Mouse (Mus musculus): Measurements from ENCODE around the gene Ilkap. TPM values are rescaled to one million over a fixed set of nuclear protein-coding genes. Genes with fewer than 3 reads are reported as not detected.

The Ilkap gene
- total RNA-seq, 2 experiments from 2014 or later, result 67.5 to 102 TPM

DNA sequence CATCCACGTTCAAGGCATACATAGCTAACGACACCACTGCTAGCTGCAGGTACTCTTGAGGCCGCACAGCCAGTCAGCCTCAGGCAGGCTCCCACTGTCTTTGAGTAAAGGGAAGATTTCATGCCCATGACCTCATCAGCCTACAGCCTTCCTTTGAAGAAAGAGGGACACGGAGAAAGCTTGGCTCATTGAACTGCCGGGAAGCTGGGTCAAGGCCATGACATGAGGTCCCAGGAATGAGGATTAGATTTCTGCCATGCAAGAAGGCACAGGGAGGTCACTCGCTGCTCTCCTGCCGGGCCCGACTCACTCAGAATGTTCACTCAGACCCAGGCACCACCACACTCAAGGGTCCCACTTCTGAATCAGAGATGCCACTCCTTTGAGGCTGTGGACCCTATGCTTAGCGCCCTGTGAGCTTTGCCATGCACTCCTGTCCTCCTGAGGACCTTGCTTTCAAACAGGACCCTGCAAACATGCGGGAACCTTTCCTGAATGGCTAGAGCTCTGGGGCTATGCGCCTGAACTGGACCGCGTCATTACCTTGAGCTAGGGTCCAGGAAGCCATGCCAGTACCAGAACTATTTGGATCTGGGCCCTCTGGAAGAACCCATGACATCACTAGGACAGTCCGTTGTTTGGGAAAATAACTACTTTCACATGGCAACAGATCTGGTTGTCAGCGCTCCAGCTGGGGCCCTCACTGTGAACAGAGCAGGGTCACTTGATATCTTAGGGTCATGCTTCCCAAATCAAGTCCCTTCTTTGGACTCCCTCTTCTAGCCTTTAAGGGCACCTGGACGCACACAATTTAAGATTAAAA, 33.6 kb downstream of the Ilkap start:
- no peak for ATAC-seq (ENCODE audit: poor library complexity, severe bottlenecking)

- ATAC-seq (ENCODE audit: poor library complexity, severe bottlenecking), result no peak
These were observed 36.5 kb downstream of the Ilkap start for GRCm38 (mm10) chr1:91362113-91362512.

GRCm38 (mm10) chr1:91356105-91356504, 42.5 kb downstream of the Ilkap start:
- ATAC-seq (ENCODE audit: poor library complexity, severe bottlenecking), result no peak

DNA sequence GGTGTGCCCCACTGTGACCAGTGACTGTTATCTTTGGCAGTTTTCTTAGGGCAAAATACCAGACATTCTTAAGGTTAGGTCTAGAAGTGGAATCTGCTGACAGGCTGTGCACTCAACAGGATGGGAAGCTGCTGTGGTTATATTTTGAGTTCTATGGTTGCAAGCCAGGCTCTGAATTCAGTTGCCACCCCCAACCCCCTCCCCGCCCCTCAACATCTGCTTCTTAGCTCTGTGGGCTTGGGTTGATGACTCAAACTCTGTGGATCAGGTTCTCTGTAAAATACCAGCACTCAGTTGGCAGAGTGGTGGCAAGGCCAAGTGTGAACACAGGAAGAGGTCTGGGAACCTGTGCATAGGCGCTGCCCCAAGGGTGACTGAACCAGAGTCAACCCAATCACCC, 46.3 kb downstream of the Ilkap start:
- ATAC-seq (ENCODE audit: poor library complexity, severe bottlenecking), result no peak

- ATAC-seq (ENCODE audit: poor library complexity, severe bottlenecking), result no peak
These were observed 47.4 kb downstream of the Ilkap start for GRCm38 (mm10) chr1:91351249-91351648.

DNA sequence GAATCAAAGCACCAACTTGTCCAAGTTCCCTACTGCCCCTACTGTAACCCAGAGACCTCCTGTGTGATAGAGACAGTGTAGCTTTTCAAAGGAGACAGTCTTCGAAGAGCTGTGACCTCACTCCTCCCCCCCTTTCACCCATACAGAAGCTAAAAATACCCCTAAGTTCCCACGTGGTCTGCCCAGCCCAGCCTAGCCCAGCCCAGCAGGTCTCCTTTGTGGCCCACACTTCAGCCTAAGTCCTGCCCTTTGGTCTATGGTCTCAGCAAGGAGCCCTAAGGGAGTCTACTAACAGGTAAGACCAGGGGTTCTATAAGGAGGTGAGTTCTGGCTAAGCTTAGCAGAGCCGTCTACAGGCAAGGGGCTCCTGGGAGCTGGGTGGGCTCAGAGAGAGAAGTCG, 47.8 kb downstream of the Ilkap start, which contains the start of gene Klhl30:
Gene Klhl30, plus strand, starts transcription at position 176 of the 400 bp plus-strand sequence.
- no peak for ATAC-seq (ENCODE audit: poor library complexity, severe bottlenecking)

DNA sequence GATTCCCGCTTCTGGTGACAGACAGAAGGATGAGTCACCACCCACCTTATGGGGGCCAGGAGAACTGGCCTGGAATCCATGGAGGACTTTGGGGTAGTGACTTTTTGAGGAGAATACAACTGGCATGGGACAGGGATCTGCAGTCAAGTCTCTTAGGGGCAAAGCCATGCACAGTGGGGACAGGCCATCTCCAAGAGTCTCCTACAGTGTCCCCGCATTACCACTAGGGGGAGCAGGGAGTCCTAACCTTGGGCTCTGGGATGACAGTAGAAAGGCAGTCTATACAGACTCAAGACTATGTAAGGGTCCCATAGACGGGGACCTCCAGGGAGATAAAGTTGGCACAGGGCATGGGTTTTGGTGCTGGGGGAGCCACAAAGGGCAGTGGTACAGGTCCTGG, 51.7 kb downstream of the Ilkap start:
- ATAC-seq (ENCODE audit: poor library complexity, severe bottlenecking), result peak; percentile 77

DNA sequence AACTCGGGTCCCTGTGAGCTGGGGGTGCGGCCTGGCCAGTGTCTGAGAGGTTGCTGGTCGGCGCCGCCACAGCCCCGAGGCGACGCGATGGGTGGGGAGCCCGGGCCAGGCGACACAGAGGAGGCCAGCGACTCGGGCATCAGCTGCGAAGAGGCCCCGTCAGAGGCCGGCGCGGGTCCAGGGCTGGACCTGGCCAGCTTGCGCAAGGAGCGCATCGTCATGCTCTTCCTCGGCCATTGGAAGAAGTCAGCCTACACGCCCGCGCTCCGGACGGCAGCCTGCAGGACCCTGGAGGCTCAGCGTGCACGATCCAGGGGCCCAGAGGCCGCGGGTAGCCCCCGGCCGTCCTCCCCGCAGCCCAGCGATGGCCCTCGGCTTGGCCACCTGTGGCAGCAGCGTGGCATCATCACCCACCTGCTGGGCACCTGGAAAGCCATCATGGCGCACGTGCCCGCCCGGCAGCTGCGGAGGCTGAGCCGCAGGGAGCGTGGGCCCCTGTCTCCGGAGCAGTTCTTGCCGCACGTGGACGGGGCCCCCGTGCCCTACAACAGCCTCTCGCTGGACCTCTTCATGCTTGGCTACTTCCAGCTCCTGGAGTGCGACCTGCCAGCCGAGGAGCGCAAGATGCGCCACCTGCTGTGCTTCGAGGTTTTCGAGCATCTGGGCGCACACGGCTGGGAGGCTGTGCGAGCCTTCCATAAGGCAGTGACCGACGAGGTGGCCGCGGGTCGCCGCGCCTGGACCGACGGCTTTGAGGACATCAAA, 53.5 kb downstream of the Ilkap start:
- no peak for ATAC-seq (ENCODE audit: poor library complexity, severe bottlenecking)

DNA sequence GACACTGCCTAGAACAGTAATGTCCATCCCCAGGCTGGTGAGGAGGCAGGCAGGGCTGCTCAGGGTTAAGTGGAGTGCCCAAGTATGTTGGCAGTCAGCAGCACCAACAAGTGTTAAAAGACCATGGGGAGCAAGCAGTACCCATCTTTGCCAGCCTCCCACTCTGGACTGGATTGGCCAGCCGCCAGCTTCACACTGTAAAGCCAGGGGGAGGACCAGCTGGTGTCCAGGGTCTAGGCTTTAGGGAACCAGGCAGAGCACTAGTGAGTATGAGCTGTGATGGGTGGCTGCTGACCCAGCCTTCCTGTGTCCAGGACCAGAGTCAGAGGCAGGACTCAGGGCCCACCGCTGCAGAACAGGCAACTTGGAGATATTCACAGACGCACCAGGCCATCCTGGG, 54.6 kb downstream of the Ilkap start:
- ATAC-seq (ENCODE audit: poor library complexity, severe bottlenecking), result no peak

DNA sequence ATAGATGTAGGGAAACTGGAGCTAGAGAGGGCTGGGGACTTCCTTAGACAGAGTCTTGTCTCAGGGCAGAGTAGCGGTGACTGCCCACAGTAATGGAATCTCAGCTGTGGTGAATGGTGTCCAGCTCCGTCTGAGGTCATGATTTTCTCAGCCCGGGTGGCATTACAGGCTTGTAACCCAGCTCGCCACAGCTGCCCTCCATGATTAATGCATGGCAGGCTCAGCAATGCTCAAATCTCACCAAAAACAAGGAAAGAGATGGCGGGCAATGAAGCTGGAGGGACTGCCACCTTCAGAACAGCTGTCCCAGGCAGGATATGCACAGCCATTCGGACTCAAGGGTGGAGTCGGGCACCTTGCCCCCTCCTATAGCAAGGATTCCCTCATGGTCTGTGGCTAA, 61.3 kb downstream of the Ilkap start:
- ATAC-seq (ENCODE audit: poor library complexity, severe bottlenecking), result no peak

DNA sequence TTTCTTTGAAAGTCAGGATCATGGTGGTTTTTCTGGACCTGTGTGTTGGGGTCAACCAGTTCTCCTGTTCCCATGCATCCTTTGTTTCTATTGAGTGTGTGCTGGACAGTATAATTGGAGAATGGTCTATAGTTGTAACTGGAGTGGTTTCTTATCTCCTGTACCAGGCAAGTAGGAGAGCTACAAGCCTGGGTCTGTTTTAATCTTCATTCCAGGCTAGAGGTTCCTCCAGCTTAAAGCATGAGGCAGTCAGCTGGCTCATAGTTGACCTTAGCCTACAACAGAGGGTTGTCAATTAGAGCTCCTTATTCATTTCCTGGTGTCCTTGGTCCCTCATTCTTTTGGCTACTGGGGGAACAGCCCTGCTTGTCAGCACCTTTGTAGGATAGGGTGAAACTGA, 65.0 kb downstream of the Ilkap start:
- ATAC-seq (ENCODE audit: poor library complexity, severe bottlenecking), result no peak

DNA sequence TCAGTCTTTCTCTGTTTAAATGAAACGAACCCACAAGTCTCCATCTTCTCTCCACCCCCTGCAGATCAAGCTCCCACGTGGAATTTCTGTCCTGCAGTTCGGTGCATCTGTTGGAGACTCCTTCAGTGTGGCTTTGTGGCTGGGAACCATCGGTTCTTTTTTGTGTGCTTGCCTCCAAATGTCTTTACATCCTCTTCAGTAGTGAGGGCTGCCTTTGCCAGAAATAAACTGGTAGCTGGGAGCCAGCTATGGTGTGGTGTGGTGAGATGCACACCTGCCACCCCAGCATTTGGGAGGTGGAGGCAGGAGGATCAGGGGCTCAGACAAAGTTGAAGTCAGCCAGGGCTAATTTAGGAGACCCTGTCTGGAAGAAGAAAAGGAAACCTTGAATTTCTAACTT, 66.5 kb downstream of the Ilkap start:
- ATAC-seq (ENCODE audit: poor library complexity, severe bottlenecking), result no peak

- ATAC-seq (ENCODE audit: poor library complexity, severe bottlenecking), result no peak
These were observed 73.0 kb downstream of the Ilkap start for GRCm38 (mm10) chr1:91325488-91326042.

DNA sequence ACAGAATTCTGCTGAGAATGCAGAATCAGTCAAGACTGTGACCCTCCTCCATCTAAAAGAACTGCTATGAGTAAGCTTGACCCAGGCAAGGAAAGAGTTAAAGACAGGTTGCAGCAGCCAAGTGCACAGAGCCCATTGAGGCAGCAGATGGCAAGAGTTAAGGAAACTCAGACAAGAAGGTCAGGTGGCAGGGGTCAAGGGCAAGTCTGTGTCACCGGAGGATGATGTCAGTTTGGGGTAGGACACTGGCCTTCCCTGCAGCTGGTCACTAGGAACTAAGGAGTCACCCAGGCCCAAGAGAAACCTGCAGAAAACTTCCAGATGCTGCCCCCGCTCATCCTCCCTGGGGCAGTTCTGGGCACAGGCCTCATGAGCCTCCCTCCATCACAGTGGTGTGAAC, 74.0 kb downstream of the Ilkap start:
- no peak for ATAC-seq (ENCODE audit: poor library complexity, severe bottlenecking)

Other genes starting within 250 kb of the Ilkap start
- gene Ramp1, start 219.0 kb downstream of the Ilkap start, total RNA-seq (2015), result 71.1 and 79.5 TPM in 2 replicates
- 75.2 and 81.4 TPM in 2 replicates for gene Ramp1, start 219.0 kb downstream of the Ilkap start, total RNA-seq (2017)
- gene Ube2f, start 148.5 kb downstream of the Ilkap start, total RNA-seq (2015), result 94.5 and 117 TPM in 2 replicates
- gene Ube2f, start 148.5 kb downstream of the Ilkap start, total RNA-seq (2017), result 59.1 and 63.1 TPM in 2 replicates
- 10.9 and 12.9 TPM in 2 replicates for gene Scly, start 100.5 kb downstream of the Ilkap start, total RNA-seq (2015)
- 15.3 and 16.8 TPM in 2 replicates for gene Scly, start 100.5 kb downstream of the Ilkap start, total RNA-seq (2017)
- gene Espnl, start 76.7 kb downstream of the Ilkap start, total RNA-seq (2015), result not detected in 2 replicates
- gene Espnl, start 76.7 kb downstream of the Ilkap start, total RNA-seq (2017), result not detected in 2 replicates
- not detected in 2 replicates for gene Klhl30, start 47.8 kb downstream of the Ilkap start, total RNA-seq (2015)
- 0.11 TPM in 1 of 2 replicates, not detected in the other for gene Klhl30, start 47.8 kb downstream of the Ilkap start, total RNA-seq (2017)
- 0.07 TPM in 1 of 2 replicates, not detected in the other for gene Erfe, start 32.4 kb downstream of the Ilkap start, total RNA-seq (2015)
- not detected in 2 replicates for gene Erfe, start 32.4 kb downstream of the Ilkap start, total RNA-seq (2017)
- gene Hes6, start 15.2 kb upstream of the Ilkap start, total RNA-seq (2015), result 31.4 and 37.5 TPM in 2 replicates
- 29.1 and 30.8 TPM in 2 replicates for gene Hes6, start 15.2 kb upstream of the Ilkap start, total RNA-seq (2017)
- 1.9 and 3.0 TPM in 2 replicates for gene Per2, start 60.5 kb upstream of the Ilkap start, total RNA-seq (2015)
- 1.9 and 2.0 TPM in 2 replicates for gene Per2, start 60.5 kb upstream of the Ilkap start, total RNA-seq (2017)
- gene Traf3ip1, start 95.8 kb upstream of the Ilkap start, total RNA-seq (2015), result 1.8 and 2.5 TPM in 2 replicates
- gene Traf3ip1, start 95.8 kb upstream of the Ilkap start, total RNA-seq (2017), result 2.4 and 2.9 TPM in 2 replicates
- gene Asb1, start 141.7 kb upstream of the Ilkap start, total RNA-seq (2015), result 3.7 and 4.1 TPM in 2 replicates
- gene Asb1, start 141.7 kb upstream of the Ilkap start, total RNA-seq (2017), result 5.9 and 11.7 TPM in 2 replicates

Measured in megakaryocyte, adult 5-6 weeks (primary cell).